Mouse (Mus musculus): ENCODE results near the gene Gm498.

Gm498 gene

GRCm38 (mm10) chr7:143883717-143884116, 17.1 kb downstream of the Gm498 start:
- DNase-seq (ENCODE audit: extremely low read depth, insufficient read length, low spot score) = no peak

GRCm38 (mm10) chr7:143891146-143891545, 24.5 kb downstream of the Gm498 start:
- no peak for DNase-seq (ENCODE audit: extremely low read depth, insufficient read length, low spot score)

GRCm38 (mm10) chr7:143892361-143892760, 25.7 kb downstream of the Gm498 start:
- no peak for DNase-seq (ENCODE audit: extremely low read depth, insufficient read length, low spot score)

- DNase-seq (ENCODE audit: extremely low read depth, insufficient read length, low spot score) = no peak
These were observed 34.0 kb downstream of the Gm498 start for GRCm38 (mm10) chr7:143900667-143901066.

GRCm38 (mm10) chr7:143905176-143905575, 38.5 kb downstream of the Gm498 start:
- no peak for DNase-seq (ENCODE audit: extremely low read depth, insufficient read length, low spot score)

- no peak for DNase-seq (ENCODE audit: extremely low read depth, insufficient read length, low spot score)
These were observed 39.0 kb downstream of the Gm498 start for GRCm38 (mm10) chr7:143905606-143906005.

- no peak for DNase-seq (ENCODE audit: extremely low read depth, insufficient read length, low spot score)
These were observed 47.0 kb downstream of the Gm498 start for GRCm38 (mm10) chr7:143913611-143914010.

- no peak for DNase-seq (ENCODE audit: extremely low read depth, insufficient read length, low spot score)
These were observed 52.5 kb downstream of the Gm498 start for GRCm38 (mm10) chr7:143919031-143919679.

- no peak for DNase-seq (ENCODE audit: extremely low read depth, insufficient read length, low spot score)
These were observed 63.3 kb downstream of the Gm498 start for GRCm38 (mm10) chr7:143929899-143930298.

GRCm38 (mm10) chr7:143938647-143939046, 72.0 kb downstream of the Gm498 start:
- DNase-seq (ENCODE audit: extremely low read depth, insufficient read length, low spot score) = no peak

GRCm38 (mm10) chr7:143939476-143939875, 72.8 kb downstream of the Gm498 start:
- DNase-seq (ENCODE audit: extremely low read depth, insufficient read length, low spot score) = no peak

GRCm38 (mm10) chr7:143942941-143943691, 76.5 kb downstream of the Gm498 start:
- DNase-seq (ENCODE audit: extremely low read depth, insufficient read length, low spot score) = no peak

GRCm38 (mm10) chr7:143944421-143944980, 77.9 kb downstream of the Gm498 start:
- no peak for DNase-seq (ENCODE audit: extremely low read depth, insufficient read length, low spot score)
